Mouse (Mus musculus): ENCODE results near the gene Mpi. TPM values are rescaled to one million over a fixed set of nuclear protein-coding genes. Genes with fewer than 3 reads are reported as not detected.

Gene Mpi
- total RNA-seq, 1 experiment, result 42.3 TPM

DNA sequence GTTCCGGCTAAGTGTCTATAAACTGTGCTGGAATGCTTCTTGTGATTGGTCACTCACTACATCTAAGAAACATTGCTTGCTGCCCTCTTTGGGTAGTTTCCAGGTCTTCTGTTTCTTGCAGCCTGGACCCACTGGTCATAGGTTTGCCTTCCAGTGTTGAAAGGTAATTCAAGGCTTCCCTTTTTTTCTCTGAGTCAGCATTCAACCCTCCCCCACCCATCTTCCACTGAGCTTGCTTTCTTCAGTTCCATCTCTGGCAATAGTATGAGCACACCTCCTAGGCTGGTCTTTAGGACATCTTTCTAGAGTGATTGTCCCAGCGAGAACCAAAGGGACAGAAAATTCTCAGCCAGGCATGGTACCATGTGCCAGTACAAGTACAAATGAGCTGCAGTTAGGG is 13.0 kb downstream of the Mpi start:
- no peak for DNase-seq (ENCODE audit: low read depth, low spot score)
- no peak overlapping the region for H3K4me3 ChIP-seq (ENCODE audit: insufficient read depth in 1 of 2, low read depth in 1 of 2, low read length in 2 of 2, poor library complexity in 1 of 2, severe bottlenecking in 1 of 2)
- in situ Hi-C loops (cut with MboI; ENCODE audit: low sequenced_read_pairs in 2 of 2, unreplicated experiment in 2 of 2), result no loop called here
- H3K27ac ChIP-seq (ENCODE audit: insufficient read depth, low read depth, low read length, poor library complexity, severe bottlenecking), result no peak overlapping the region
- no peak overlapping the region for H3K9ac ChIP-seq (ENCODE audit: insufficient read depth, low read depth, low read length, poor library complexity, severe bottlenecking)
- TF ChIP-seq ZNF384 (IDR thresholded peaks at IDR 0.05; ENCODE audit: low read depth, low read length), result no peak
- no peak for TF ChIP-seq MAFK (IDR thresholded peaks at IDR 0.05; ENCODE audit: insufficient read depth, low read depth, low read length)
- TF ChIP-seq HCFC1 (IDR thresholded peaks at IDR 0.05; ENCODE audit: borderline replicate concordance, insufficient read depth, low read length), result no peak
- H3K9me3 ChIP-seq (ENCODE audit: control insufficient read depth, insufficient read depth, low read depth, low read length), result no peaks in the 10 kb centered on the region
- peaks cover 23% of the 10 kb centered on the region for H3K36me3 ChIP-seq (ENCODE audit: control insufficient read depth, insufficient read depth, low read length, poor library complexity, severe bottlenecking)
- 0 out of 4 replicates have a peak, but pooled peaks cover 0 to 3% of the 10 kb centered on the region in 2 experiments for H3K4me1 ChIP-seq (ENCODE audit: control insufficient read depth in 2 of 2, insufficient read depth in 2 of 2, low read length in 2 of 2, poor library complexity in 1 of 2)

- H3K36me3 ChIP-seq (ENCODE audit: control insufficient read depth, insufficient read depth, low read length, poor library complexity, severe bottlenecking), result peaks cover 24% of the 10 kb centered on the region
- in situ Hi-C loops (cut with MboI; ENCODE audit: low sequenced_read_pairs in 2 of 2, unreplicated experiment in 2 of 2), result no loop called here
- H3K4me3 ChIP-seq (ENCODE audit: insufficient read depth in 1 of 2, low read depth in 1 of 2, low read length in 2 of 2, poor library complexity in 1 of 2, severe bottlenecking in 1 of 2), result peak overlapping the region; percentile 83 to 88
- H3K9ac ChIP-seq (ENCODE audit: insufficient read depth, low read depth, low read length, poor library complexity, severe bottlenecking), result peak overlapping the region; percentile 85
- 0 out of 4 replicates have a peak, but pooled peaks cover 0 to 3% of the 10 kb centered on the region in 2 experiments for H3K4me1 ChIP-seq (ENCODE audit: control insufficient read depth in 2 of 2, insufficient read depth in 2 of 2, low read length in 2 of 2, poor library complexity in 1 of 2)
- no peaks in the 10 kb centered on the region for H3K9me3 ChIP-seq (ENCODE audit: control insufficient read depth, insufficient read depth, low read depth, low read length)
- TF ChIP-seq HCFC1 (IDR thresholded peaks at IDR 0.05; ENCODE audit: borderline replicate concordance, insufficient read depth, low read length) (no peak), ZNF384 (IDR thresholded peaks at IDR 0.05; ENCODE audit: low read depth, low read length) (no peak), MAFK (IDR thresholded peaks at IDR 0.05; ENCODE audit: insufficient read depth, low read depth, low read length) (no peak), CHD2 (IDR thresholded peaks at IDR 0.05; ENCODE audit: low read depth, low read length) (no peak)
- peak overlapping the region; percentile 42; the same call in 1 of the 2 replicates for H3K27ac ChIP-seq (ENCODE audit: insufficient read depth, low read depth, low read length, poor library complexity, severe bottlenecking)
- DNase-seq (ENCODE audit: low read depth, low spot score), result no peak
Measured at GRCm38 (mm10) chr9:57537728-57538181, 14.8 kb downstream of the Mpi start.

GRCm38 (mm10) chr9:57537044-57537727 is 15.4 kb downstream of the Mpi start, which contains the start of gene Fam219b:
Gene Fam219b, plus strand, starts transcription at chr9:57537528.
- H3K9me3 ChIP-seq (ENCODE audit: control insufficient read depth, insufficient read depth, low read depth, low read length), result no peaks in the 10 kb centered on the region
- in situ Hi-C loops (cut with MboI; ENCODE audit: low sequenced_read_pairs in 2 of 2, unreplicated experiment in 2 of 2), result no loop called here
- H3K36me3 ChIP-seq (ENCODE audit: control insufficient read depth, insufficient read depth, low read length, poor library complexity, severe bottlenecking), result peaks cover 23% of the 10 kb centered on the region
- TF ChIP-seq ZNF384 (IDR thresholded peaks at IDR 0.05; ENCODE audit: low read depth, low read length) (no peak), HCFC1 (IDR thresholded peaks at IDR 0.05; ENCODE audit: borderline replicate concordance, insufficient read depth, low read length) (peak; percentile 66; the same call in 1 of the 2 replicates), ZC3H11A (IDR thresholded peaks at IDR 0.05; ENCODE audit: borderline replicate concordance, low read depth, low read length) (no peak)
- H3K27ac ChIP-seq (ENCODE audit: insufficient read depth, low read depth, low read length, poor library complexity, severe bottlenecking), result peak within 1 kb of the TSS; percentile 52; the same call in 1 of the 2 replicates
- H3K4me3 ChIP-seq (ENCODE audit: insufficient read depth in 1 of 2, low read depth in 1 of 2, low read length in 2 of 2, poor library complexity in 1 of 2, severe bottlenecking in 1 of 2), result peak within 1 kb of the TSS; percentile 83 to 88
- peak within 1 kb of the TSS; percentile 85 for H3K9ac ChIP-seq (ENCODE audit: insufficient read depth, low read depth, low read length, poor library complexity, severe bottlenecking)
- H3K4me1 ChIP-seq (ENCODE audit: control insufficient read depth in 2 of 2, insufficient read depth in 2 of 2, low read length in 2 of 2, poor library complexity in 1 of 2), result 0 out of 4 replicates have a peak, but pooled peaks cover 0 to 3% of the 10 kb centered on the region in 2 experiments
- peak; percentile 79 for DNase-seq (ENCODE audit: low read depth, low spot score)

- 0 out of 4 replicates have a peak, but pooled peaks cover 0 to 3% of the 10 kb centered on the region in 2 experiments for H3K4me1 ChIP-seq (ENCODE audit: control insufficient read depth in 2 of 2, insufficient read depth in 2 of 2, low read length in 2 of 2, poor library complexity in 1 of 2)
- no peak overlapping the region for H3K4me3 ChIP-seq (ENCODE audit: insufficient read depth in 1 of 2, low read depth in 1 of 2, low read length in 2 of 2, poor library complexity in 1 of 2, severe bottlenecking in 1 of 2)
- in situ Hi-C loops (cut with MboI; ENCODE audit: low sequenced_read_pairs in 2 of 2, unreplicated experiment in 2 of 2), result no loop called here
- DNase-seq (ENCODE audit: low read depth, low spot score), result no peak
- H3K9ac ChIP-seq (ENCODE audit: insufficient read depth, low read depth, low read length, poor library complexity, severe bottlenecking), result no peak overlapping the region
- no peaks in the 10 kb centered on the region for H3K9me3 ChIP-seq (ENCODE audit: control insufficient read depth, insufficient read depth, low read depth, low read length)
- peaks cover 23% of the 10 kb centered on the region for H3K36me3 ChIP-seq (ENCODE audit: control insufficient read depth, insufficient read depth, low read length, poor library complexity, severe bottlenecking)
- no peak for TF ChIP-seq HCFC1 (IDR thresholded peaks at IDR 0.05; ENCODE audit: borderline replicate concordance, insufficient read depth, low read length)
- no peak for TF ChIP-seq CHD2 (IDR thresholded peaks at IDR 0.05; ENCODE audit: low read depth, low read length)
- no peak overlapping the region for H3K27ac ChIP-seq (ENCODE audit: insufficient read depth, low read depth, low read length, poor library complexity, severe bottlenecking)
Measured at GRCm38 (mm10) chr9:57536362-57536761, 16.2 kb downstream of the Mpi start.

DNA sequence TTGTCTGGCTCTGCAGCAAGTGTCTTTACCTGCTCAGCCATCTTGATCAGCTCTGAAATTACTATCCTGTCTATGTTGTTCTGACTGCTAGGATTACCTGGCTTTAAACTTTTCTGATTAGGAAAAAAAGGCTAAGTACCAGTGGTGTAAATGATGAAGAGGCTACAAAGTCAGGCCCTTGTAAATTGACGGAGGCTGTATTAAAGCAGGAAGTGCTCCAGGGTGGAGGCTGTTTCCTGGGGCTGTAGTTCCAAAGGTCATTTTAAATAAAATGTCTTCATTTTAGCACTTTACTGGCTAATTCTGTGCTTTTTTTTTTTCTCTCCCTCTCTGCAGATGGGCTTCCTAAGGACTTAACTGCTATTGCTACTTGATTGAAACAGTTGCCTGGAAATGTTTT is 20.6 kb downstream of the Mpi start:
- H3K36me3 ChIP-seq (ENCODE audit: control insufficient read depth, insufficient read depth, low read length, poor library complexity, severe bottlenecking), result peaks cover 18% of the 10 kb centered on the region
- no peak overlapping the region for H3K9ac ChIP-seq (ENCODE audit: insufficient read depth, low read depth, low read length, poor library complexity, severe bottlenecking)
- no peaks in the 10 kb centered on the region for H3K9me3 ChIP-seq (ENCODE audit: control insufficient read depth, insufficient read depth, low read depth, low read length)
- in situ Hi-C loops (cut with MboI; ENCODE audit: low sequenced_read_pairs in 2 of 2, unreplicated experiment in 2 of 2), result no loop called here
- H3K4me1 ChIP-seq (ENCODE audit: control insufficient read depth in 2 of 2, insufficient read depth in 2 of 2, low read length in 2 of 2, poor library complexity in 1 of 2), result no peaks in the 10 kb centered on the region
- H3K4me3 ChIP-seq (ENCODE audit: insufficient read depth in 1 of 2, low read depth in 1 of 2, low read length in 2 of 2, poor library complexity in 1 of 2, severe bottlenecking in 1 of 2), result no peak overlapping the region
- DNase-seq (ENCODE audit: low read depth, low spot score), result no peak
- H3K27ac ChIP-seq (ENCODE audit: insufficient read depth, low read depth, low read length, poor library complexity, severe bottlenecking), result no peak overlapping the region
- TF ChIP-seq ZC3H11A (IDR thresholded peaks at IDR 0.05; ENCODE audit: borderline replicate concordance, low read depth, low read length), result no peak
- TF ChIP-seq ZNF384 (IDR thresholded peaks at IDR 0.05; ENCODE audit: low read depth, low read length), result no peak
- no peak for TF ChIP-seq HCFC1 (IDR thresholded peaks at IDR 0.05; ENCODE audit: borderline replicate concordance, insufficient read depth, low read length)
- no peak for TF ChIP-seq CHD2 (IDR thresholded peaks at IDR 0.05; ENCODE audit: low read depth, low read length)
- TF ChIP-seq MAFK (IDR thresholded peaks at IDR 0.05; ENCODE audit: insufficient read depth, low read depth, low read length), result no peak

Measured in ES-E14 (cell line).